Mouse (Mus musculus): ENCODE results near the gene Zg16.

- TF ChIP-seq EP300 (IDR thresholded peaks at IDR 0.05) = no peak
- no peak for TF ChIP-seq CTCF (IDR thresholded peaks at IDR 0.05)
Measured at GRCm38 (mm10) chr7:127023272-127023691, 63.8 kb downstream of the Zg16 start.
